Mouse (Mus musculus) retina, embryonic 14.5 days (tissue): ENCODE results near the gene Clstn2.

Source experiments
- DNase-seq: peaks from one replicate; pipeline ENCODE4 v3.0.0-alpha.2; 2015; ENCODE audit warnings: low spot score

Clstn2 gene

DNA sequence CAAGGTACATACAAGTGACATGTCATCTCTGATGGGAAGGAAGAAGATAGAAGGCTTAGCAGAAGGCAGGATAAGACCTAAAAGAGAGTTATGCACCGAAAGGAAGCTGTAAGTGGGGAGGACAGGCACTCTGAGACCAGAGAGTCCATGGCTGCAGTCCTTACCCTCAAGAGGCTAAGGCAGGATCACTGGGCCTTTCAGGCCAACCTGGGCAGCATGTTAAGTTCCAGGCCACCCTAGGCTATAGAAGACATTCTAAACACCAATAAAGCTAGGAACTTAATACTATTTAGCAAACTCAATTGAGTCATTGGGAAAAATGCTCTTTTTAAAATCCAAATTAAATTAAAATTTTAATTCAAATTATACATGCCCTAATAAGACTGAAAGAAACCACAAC is 258.0 kb downstream of the Clstn2 start:
- no peak for DNase-seq

DNA sequence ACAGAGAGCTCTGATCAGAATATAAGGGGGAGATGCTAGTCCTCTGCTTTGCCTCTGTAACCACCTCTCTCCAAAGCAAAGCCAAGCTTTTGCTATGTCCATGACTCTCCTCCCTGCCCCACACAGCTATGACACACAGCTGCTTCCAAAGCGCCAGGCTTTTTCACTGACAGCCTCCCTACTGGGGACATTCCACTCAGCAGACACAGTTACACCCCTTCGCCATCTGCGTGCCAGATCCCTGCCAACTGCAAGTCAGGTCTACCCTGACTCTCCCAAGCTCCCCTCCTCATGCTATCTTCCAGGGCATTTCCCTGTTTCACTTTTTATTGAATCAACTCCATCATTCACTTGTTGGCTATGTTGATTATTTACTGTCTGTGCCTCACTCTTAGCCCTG is 259.1 kb downstream of the Clstn2 start:
- no peak for DNase-seq

DNA sequence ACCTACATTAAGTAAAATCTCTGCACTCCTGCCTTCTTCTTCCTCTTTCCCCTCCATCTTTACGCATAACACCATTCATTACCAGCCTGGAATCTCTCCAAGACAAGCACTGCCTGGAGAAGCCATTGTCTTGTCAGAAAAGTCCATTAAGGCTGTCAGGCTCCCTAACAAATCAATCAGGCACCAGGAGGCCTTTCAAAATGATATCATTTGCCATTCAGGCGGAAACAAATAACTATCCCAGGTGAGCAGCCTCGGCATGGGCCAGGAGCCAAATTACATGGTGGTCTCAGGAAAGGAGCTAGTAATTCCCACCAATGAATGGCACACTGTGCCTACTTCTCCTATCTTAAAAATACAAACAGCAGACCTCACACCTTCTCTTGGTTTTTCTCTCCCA is 260.6 kb downstream of the Clstn2 start:
- DNase-seq: no peak

DNA sequence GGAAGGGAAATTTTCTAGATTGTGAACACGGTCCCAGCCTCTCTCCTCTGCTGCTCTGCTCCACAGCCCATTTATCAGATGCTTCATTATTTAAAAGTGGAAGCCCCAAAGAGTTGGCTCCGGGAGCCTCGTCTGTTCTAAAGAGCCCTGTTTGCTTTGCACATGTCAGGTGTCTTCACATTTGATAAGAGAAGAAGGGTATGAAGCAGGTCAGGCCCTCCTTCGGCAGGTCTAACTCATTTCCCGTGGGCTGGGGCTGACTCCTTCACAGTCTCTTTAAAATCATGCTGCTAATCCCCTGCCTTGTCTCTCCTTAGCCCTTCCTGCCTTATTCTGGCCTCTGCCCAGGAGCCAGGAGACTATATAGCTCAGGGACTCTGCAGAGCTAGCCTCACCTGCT is 263.6 kb downstream of the Clstn2 start:
- no peak for DNase-seq

DNA sequence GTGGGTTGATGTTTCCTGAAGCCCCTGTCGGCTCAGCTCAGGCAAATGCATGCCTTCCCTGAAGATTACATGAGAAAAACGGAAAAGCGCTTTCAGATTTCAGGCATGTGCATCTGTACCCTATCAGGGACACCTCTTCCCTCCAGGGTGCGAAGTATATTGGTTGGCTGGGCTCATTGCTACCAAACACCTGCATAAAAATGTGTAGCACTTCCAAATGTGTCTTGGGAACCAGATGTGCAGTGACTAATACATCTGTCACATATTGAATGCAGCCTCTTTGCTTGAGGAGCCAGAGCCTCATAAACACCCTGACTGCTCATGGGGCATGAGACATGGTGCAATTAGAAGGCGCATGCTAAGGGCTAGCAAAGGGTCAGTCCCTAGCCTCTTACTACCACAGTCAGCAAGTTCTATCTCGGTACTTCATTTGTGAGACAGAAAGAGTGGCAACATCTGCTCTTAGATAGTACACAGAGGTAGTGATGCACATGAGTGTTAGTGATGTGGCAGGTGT is 267.7 kb downstream of the Clstn2 start:
- no peak for DNase-seq

DNA sequence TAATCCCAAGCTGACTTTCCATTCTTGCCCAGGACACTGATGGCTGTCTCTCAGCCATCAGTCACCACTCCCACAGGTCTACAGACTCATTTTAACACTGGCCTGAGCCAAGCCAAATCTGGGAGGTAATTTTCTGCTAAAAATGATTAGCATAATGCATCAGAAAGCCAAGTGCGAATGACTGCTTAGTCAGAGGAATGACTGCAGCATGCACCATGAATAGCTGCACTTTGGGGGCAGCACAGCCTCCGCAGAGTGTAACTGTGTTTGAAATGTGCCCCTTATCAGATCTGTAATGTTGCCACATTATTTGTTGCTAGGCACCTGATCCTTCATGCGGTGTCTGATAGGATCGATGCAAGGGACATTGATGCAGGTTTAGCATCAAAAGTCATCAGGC is 269.9 kb downstream of the Clstn2 start:
- DNase-seq: no peak

DNA sequence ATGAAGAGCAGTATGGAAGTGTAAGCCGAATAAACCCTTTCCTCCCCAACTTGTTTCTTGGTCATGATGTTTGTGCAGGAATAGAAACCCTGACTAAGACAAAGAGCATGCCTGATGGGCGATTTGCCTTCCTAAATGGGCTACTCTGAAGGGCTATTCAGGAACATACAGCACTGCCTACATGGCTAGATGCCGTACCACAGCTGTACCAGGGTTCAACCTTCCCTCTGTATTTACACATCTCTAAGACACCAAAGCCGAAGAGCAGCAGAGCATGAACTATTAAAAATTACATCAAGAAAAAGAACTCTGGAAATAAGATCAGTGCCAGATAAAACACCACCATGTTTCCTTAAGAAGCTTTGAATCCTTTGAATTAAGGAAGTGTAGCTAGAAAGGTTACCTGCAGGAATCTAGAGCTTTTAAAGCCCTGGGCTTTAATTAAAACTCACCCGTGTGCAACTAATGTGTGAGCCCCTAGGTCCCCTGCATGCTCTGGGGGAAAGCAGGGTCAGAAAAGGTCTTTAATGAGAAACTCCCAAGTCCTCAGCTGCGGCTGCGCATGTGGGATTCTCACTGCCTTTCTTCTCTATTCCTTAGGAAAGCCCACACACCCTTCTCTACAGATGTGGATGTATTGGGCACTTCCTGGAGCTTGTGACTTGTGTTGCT is 277.2 kb downstream of the Clstn2 start:
- peak; percentile 5 for DNase-seq

DNA sequence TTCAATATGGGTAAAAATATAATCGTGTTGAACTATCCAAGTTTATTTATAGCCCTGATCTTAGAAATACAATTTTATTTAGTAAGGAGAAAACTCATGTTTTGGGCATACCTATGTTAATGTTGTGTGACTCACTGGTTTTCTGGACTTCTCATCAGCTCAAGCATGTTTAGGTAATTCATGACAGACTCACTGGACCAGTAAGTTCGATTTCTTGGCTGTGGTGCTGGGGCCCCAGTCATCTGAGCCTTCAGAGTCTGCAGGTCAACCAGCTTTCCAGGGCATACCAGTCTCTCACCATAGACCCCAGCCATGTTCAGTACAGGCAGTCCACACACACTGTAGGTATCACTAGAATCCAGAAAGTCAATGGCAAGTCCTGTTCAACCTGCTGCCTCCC is 279.3 kb downstream of the Clstn2 start:
- no peak for DNase-seq

DNA sequence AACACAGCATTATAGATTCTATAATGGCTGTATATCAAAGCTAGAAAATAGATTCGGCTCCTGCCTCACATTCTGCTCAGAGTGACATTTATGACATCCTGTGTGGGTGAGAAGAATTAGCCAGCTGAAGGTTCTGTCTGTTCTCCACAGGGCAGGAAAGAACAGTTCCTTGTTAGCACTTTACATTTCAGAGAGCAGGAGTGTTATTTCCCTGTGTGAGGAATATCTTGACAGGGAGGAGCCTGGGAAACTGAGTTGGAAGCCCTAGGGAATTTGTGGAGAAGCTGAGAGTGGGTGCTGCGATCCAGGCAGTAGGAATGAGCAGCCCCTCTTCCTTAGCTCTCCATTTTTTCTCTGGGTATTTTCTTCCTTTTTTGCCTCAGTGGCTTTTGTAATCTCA is 286.4 kb downstream of the Clstn2 start:
- DNase-seq: no peak

DNA sequence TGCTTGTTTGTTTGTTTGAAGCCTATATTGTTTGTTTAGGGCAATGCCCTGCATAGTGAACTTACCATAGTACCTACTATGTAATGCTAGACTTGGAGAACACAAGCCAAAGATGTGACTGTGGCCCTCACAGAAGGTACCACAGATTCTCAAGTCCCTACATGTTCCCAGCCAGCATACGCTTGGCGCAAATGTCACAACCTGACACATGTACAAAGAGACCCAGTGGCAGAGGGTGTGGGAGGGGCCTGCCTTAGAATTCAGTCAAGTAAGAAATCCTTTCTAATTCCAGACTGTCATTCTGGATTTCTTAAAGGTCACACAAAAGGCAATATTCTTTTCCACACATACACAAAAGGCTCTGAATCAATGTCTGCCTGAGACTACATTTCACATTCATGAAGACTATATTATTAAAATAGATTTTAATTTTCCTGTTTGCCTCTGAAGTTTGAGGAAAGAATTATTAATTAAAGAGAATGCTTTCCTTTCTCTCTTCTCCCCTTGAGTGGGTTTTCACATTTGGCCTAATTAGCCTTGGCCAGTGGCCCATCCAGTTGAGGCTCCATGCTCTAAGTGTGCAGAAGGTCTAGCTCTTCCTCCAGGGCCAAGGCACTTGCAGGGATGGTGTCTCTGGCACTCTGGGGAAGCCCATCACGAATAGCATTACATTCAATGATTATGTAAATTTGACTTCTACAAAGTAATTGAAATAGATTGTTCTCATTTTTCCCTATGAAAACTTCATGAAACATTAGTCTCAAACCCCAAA is 305.1 kb downstream of the Clstn2 start:
- DNase-seq: no peak

DNA sequence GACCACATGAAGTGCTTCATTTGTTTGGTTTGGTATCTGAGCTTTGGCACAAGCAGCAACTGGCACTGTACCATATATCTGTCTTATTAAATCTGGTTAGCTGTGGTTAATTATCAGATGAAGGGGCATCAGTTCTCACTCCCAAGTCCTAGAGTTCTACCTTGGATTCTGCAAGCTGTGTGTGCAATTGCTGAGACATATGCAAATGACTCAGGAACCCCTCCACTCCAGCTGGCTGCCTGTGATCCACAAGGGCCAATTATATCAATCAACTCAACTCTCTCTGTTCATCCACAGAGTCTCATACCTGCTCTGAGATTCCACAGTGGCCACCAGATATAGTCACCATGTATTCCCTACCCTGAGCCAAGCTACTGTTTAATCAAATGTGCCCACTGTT is 315.3 kb downstream of the Clstn2 start:
- DNase-seq: no peak

DNA sequence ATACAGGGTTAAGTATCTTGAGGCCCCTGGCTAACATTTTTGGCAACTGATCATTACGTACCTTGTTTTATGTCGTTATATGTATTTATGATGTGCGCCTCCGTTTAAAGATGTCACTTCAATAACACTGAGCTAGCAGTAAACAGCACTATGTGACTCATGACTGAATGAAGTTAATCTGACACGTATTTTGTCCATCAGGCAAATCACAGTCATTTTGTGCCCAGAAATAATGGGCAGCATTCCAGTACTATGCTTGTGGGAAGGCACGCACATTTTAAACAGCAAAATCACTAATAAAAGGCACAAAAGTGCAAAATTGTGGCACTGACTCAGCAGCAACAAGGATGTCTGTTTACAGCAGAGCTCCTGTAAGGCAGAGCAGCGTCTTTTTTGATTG is 316.0 kb downstream of the Clstn2 start:
- no peak for DNase-seq

DNA sequence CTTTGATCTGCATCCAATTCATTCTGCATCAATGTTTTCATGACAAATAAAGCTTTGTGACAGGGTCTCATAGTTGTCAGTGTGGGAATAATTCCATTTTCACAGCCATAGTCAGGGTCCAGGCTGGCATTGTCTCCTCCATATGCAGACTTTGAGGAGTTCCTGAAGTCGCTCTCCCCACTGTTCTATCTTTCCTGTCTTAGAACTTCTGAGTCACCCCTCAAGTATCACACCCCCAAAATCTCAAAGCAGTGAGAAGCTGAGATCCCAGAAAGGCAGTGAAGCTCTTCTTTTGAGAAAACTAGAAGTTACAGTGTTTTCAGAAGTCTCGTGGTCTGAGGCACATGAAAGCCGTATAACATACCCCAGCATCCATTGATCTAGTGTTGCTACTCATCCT is 320.1 kb downstream of the Clstn2 start:
- no peak for DNase-seq

DNA sequence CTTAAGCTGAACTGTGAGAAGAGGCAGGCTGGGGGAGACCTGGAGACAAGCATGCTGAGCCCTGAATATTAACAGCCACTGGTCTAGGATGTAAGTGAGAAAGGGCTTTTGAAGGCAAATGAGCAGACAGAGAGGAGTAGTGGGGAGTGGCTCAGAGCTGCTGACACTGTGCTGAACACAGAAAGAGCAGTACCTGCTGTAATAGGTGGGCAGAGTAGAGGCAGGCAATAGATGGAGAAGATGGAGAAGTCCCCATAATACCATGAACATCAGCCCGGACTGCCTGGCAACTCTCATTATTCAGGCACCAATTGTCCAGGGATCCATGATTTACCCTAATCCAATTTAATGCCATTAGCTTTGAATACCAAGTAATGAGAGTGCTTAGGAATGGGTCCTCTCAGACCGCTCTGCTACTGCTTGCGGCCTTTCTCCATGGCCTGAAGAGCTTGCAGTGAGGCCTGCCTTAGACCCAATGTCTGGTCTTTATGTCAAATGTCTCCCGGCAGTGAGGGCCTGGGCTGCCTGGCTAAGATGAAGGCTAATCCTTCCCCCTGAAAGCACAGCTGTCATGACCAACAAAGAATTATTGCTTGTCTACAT is 329.0 kb downstream of the Clstn2 start:
- DNase-seq: peak; percentile 37

DNA sequence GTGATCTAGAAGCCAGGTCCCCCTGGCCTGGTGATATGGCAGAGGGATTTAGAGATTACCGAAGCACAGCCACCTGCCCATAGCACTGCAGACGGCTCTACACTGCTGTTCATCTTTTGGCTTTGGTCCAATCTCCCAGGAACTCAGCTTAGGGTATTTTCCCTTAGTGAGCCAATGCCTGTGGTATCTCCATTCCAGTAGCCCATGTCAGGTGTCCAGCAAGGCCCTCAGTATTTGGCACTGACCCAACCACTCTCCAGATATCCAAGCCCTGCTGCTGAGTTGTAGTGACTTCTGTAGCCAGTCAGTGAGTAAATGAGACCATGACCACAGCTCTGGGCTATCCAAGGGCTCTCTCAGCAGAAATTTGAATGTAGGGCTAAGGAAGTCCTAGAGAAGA is 330.0 kb downstream of the Clstn2 start:
- DNase-seq: no peak

DNA sequence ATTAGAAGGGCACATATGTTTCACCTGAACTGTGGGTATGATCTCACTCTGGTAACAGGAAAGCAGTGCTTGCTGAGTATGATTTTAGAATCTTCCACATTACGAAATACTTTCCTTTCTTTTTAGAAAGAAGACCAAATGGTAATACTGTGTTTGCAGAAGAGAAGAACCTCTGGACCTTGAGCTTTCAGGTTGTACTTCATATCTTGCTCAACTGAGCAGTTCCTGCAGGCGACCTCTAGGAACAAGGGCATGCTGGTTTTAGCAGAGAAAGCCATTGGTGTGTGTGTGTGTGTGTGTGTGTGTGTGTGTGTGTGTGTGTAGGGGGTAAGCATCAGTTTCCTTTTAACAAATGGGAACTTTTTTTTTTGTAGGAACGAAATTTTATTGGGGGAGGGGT is 333.0 kb downstream of the Clstn2 start:
- DNase-seq: no peak

DNA sequence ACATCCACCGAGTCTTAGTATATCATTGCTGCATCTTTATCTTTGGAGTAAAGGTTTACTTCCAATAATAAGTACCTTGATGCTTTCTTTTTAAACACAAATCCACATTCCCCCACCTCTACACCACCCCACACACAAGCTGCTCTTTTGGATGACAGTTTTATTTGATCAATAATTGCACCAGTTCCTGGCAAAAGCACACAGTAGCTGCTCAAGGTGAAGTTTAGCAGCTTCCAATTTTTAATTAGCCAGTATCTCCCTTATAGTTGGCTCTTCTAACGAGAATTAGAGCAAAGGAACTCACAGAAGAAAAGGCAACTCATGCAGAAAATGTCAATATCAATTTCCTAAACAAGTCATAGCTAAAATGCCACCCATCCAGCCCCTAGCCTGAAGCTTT is 334.0 kb downstream of the Clstn2 start:
- DNase-seq: no peak

DNA sequence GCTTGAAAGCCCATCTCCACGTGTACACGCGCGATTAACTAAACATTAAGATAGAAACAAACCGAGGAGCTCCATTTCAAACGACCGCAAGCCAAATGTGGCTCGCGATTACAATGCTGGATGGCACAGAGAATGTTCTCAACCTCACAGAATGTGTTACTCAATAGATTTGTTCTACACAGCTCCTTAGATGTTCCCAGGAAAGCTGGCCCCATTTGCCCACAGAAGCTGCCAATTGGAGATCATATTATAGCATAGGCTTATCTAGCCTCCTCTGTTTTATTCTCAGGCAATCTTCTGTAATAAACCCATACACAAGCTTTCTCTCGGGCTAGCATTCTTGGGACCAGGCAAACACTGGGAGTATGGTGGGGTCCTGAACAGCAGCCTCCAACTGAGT is 334.9 kb downstream of the Clstn2 start:
- no peak for DNase-seq

DNA sequence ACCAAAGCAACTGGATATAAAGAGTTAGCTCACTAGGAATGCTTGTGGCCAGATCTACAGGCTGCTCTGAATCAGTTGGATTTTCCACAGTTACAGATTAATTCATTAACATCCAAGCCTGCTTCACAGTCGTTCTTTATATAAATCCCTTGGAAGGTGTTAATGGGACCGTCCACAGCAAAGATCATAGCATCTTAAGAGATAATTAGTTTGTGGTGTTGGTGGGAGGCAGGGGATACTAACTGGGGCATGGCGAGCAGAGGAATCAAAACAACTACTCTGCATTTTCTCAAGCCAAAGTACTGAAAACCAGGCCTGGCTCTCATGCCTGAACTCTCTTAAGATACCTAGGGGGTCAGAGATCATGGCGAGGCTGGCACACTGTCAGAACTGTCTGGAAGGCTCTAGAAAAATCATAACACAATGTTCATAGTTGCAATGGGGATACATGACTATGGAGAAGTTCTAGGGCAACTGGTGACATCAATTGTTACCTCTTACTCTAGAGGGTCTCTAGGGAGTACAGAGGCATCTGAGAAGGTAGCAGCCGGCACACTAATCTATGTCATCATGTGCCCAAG is 336.2 kb downstream of the Clstn2 start:
- no peak for DNase-seq

DNA sequence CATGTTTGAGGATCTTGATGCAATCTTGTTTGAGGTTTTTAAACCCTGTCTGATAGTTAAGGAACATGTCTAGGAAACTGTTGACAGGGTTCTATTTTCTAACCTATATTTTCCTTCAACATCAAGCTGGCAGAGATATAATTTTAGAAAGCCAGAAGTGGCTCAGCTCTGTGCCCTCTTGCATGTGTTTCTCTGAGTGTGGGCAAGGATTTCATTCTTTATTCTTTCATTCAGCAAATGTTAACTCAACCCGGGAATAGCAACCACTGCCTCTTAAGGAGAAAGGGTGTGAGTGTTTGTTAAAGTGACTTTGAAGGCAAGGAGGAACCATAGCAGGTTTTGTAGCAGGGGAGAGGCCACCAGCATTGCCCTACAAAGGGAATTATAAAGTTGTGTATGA is 337.7 kb downstream of the Clstn2 start:
- DNase-seq: no peak

DNA sequence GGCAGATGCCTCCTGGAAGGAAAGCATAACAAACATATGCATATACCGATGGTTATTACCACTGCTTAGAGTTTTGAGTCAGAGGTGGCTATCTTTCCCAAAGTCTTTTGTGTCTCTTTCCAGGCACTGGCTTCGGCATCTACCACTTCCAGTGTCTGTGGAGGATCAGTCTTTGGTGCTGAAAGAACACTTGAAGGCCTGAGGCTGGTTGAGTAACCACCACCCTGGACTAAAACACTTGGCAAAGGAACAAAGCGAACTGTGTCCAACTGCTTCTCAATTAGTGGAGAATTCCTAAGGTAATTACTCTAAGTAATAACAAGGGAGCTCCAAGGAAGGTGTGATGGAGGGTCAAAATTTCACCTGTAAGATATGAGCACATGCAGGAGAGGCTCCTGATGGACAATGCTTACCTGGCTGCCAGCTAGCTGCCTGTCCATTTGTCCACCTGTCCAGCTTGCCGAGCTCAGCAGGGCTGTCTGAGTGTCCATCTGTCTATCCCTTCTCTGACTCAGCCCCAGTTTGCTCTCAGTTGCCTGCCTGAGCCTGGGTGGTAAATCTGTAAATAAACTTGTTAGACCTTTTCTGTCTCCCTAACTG is 346.1 kb downstream of the Clstn2 start:
- no peak for DNase-seq

DNA sequence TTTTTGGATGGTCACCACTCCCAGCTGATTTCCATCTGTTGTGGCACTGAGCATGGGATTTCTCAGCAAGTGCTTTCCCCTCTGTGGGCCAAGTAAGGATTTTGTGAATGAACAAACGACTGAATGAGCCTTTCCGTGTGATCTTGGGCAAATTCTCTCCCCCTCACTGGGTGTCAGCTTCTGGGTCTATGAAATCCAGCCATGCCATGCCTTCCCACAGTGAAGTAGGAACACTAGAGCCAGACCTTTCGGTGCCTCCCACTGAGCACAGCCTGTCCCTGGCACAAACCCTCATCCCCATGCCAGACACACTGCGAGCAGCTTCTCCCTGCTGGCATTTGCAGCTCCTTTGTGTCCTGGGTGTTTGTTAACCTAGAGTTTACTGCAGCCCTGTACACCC is 347.3 kb downstream of the Clstn2 start:
- no peak for DNase-seq

DNA sequence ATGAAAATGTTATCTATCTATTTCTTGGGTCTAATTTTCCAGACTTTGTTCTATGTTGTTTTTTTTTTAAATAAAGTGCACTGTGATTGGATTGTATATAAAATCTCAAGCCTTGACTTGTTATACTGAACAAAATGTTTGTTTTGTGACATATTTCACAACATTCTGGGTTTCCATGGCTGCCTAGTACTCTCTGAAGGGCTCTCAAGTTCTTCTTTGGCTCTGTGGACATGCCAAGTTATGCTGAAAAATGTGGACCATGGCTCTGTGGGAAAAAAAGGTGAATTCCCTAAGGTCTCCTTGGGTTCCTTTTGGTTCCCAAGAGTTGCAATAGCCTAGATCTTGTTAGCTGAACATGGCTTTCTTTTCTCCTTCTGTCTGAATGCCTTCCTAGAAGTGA is 353.1 kb downstream of the Clstn2 start:
- no peak for DNase-seq
